Mouse (Mus musculus) limb, embryonic 14.5 days (tissue): ENCODE data around the gene Mrgpre. TPM values are rescaled to one million over a fixed set of nuclear protein-coding genes. Genes with fewer than 3 reads are reported as not detected.

Experiments used
- ATAC-seq: fragments of 200-750 bp; cut with Nextera tagmentation; 2 replicates; pipeline ENCODE4 v1.8.0; 2017; ENCODE audit warnings: low read depth, moderate number of reproducible peaks, moderate TSS enrichment; ENCODE audit not compliant: low FRiP score
- DNase-seq: peaks from one replicate; pipeline ENCODE4 v3.0.0-alpha.2; 2015; ENCODE audit warnings: low spot score
- H3K27ac ChIP-seq: fragments of 300-500 bp; sonication (generic); replicated peaks from 2 replicates; pipeline ENCODE4 v1.5.1; 2014; ENCODE audit warnings: low read depth, mild to moderate bottlenecking, low read length, moderate library complexity, mixed read lengths
- H3K27me3 ChIP-seq: fragments of 300-500 bp; sonication (generic); 2 replicates; pipeline ENCODE4 v1.6.1; 2014; ENCODE audit warnings: low read length, mixed read lengths; ENCODE audit not compliant: control insufficient read depth, insufficient read depth
- H3K36me3 ChIP-seq: fragments of 300-500 bp; sonication (generic); 2 replicates; pipeline ENCODE4 v1.6.1; 2014; ENCODE audit warnings: mild to moderate bottlenecking, low read length, moderate library complexity, mixed read lengths; ENCODE audit not compliant: control insufficient read depth, insufficient read depth
- H3K4me1 ChIP-seq: fragments of 300-500 bp; sonication (generic); 2 replicates; pipeline ENCODE4 v1.6.1; 2014; ENCODE audit warnings: antibody characterized with exemption, low read length, mixed read lengths; ENCODE audit not compliant: control insufficient read depth, insufficient read depth
- H3K4me2 ChIP-seq: fragments of 300-500 bp; sonication (generic); replicated peaks from 2 replicates; pipeline ENCODE4 v1.6.1; 2014; ENCODE audit warnings: low read depth, mild to moderate bottlenecking, low read length, moderate library complexity; ENCODE audit not compliant: severe bottlenecking
- H3K4me3 ChIP-seq: fragments of 300-500 bp; sonication (generic); replicated peaks from 2 replicates; pipeline ENCODE4 v1.5.1; 2014; ENCODE audit warnings: low read length
- H3K9ac ChIP-seq: fragments of 300-500 bp; sonication (generic); 2 replicates; pipeline ENCODE4 v1.6.1; 2014; ENCODE audit warnings: mild to moderate bottlenecking, low read depth, low read length, moderate library complexity; ENCODE audit not compliant: severe bottlenecking
- H3K9me3 ChIP-seq: fragments of 300-500 bp; sonication (generic); 2 replicates; pipeline ENCODE4 v1.6.1; 2016; ENCODE audit warnings: low read length; ENCODE audit not compliant: control insufficient read depth
- POLR2A ChIP-seq: fragments of 200-500 bp; IDR thresholded peaks from 2 replicates; pipeline ENCODE4 v1.8.0; 2012; ENCODE audit warnings: inconsistent platforms, mild to moderate bottlenecking, moderate library complexity, borderline replicate concordance; ENCODE audit not compliant: insufficient read depth, insufficient read length; ENCODE audit errors: extremely low read depth
- WGBS: fragments of 180-500 bp; shearing (Covaris S2); extraction: QIAGEN DNeasy Blood & Tissue Kit; methylation state at CpG from one replicate; pipeline ENCODE4 v1.1.7; 2014; 5-methylcytosine and 5-hydroxymethylcytosine counted together
- polyA plus RNA-seq, 2 experiments: library from polyadenylated mRNA; depleted of rRNA in 1 of 2; stranded (reverse) in 1 of 2; unstranded in 1 of 2; fragments of >200 nt; fragmentation: Nextera tagmentation in 1 of 2; extraction: Ambion mirVana in 1 of 2; gene quantifications; 2 replicates each; pipeline versions ENCODE4 v1.2.1 to v1.2.3; 2012 to 2014

Mrgpre gene
- polyA plus RNA-seq (2012; rRNA removed) (2.1 and 3.0 TPM in 2 replicates), polyA plus RNA-seq (2014; fragmentation: Nextera tagmentation; extraction: Ambion mirVana) (1.5 and 1.9 TPM in 2 replicates)

DNA sequence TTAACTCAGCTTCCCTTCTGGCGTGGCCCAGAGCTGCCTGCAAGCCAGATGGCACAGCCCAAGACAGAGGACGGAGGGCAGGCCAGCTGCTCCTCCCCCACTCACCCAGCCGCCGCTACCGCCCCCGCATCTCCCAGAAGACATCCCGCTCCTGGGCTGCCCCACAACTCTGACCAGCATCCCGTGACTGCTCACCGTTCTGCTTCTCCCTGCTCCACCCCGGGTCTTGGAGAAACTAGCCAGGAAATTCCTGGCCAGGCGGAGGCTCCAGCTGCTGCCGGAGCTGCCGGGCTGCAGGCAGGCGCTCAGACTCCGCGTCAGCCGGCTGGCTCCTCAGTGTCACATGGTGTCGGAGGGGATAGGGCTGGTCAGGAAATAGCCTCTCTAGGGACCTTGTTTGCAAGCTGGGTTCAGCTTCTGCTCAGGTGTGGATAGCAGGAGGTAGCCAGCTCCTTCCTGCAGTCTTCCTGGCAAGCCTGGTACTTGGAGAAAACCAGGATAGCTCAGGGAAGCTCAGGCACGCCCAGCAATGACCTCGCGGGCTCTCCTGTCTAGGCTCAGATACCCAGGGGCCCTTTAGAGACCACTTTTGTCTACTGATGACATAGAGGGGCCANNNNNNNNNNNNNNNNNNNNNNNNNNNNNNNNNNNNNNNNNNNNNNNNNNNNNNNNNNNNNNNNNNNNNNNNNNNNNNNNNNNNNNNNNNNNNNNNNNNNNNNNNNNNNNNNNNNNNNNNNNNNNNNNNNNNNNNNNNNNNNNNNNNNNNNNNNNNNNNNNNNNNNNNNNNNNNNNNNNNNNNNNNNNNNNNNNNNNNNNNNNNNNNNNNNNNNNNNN is at the start of gene Mrgpre:
TSS of gene Mrgpre (minus strand) at position 505 of the 834 bp plus-strand sequence.
- no peaks in the 10 kb centered on the region for H3K36me3 ChIP-seq
- no peaks in the 10 kb centered on the region for H3K9me3 ChIP-seq
- peak; percentile 91 for ATAC-seq
- H3K4me1 ChIP-seq = peaks cover 12% of the 10 kb centered on the region
- H3K4me3 ChIP-seq = peak within 1 kb of the TSS; percentile 38
- WGBS = 4% methylated on average over 20 of the region's 21 CpGs
- DNase-seq = peak; percentile 70
- H3K9ac ChIP-seq = peak within 1 kb of the TSS; percentile 49
- no peak for TF ChIP-seq POLR2A
- peak within 1 kb of the TSS; percentile 56 for H3K4me2 ChIP-seq
- no peaks in the 10 kb centered on the region for H3K27me3 ChIP-seq
- H3K27ac ChIP-seq = peak within 1 kb of the TSS; percentile 58

DNA sequence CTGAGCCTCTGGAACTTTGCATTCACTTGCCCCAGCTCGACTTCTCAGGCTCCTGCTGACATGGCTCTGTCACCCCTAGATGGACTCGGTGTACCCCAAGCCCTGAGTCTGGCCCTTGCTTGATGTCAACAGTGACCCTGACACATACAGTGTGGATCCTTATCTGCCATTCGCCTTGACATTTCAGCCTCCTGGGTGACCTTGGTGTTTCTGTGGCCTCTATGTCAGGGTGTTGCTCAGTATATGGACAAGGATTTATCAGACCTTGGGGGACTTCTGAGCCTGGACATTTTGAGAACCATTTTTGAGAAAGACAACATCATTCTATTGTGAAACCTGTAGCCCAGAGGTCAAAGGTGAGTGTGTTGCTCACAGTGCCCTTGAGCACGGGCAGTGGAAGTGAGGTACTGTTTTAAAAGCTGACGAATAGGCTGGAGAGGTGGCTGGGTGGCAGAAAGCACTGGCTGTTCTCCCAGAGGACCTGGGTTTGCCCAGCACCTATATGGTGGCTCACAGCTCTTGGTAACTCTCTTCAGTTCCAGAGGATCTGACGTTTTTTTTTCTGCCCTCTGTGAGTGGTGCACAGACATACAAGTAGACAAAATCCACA is 49.4 kb upstream of the Mrgpre start:
- no peak for DNase-seq
- Histone ChIP-seq H3K27ac (no peak overlapping the region), H3K27me3 (no peaks in the 10 kb centered on the region), H3K4me2 (no peak overlapping the region), H3K9ac (no peak overlapping the region), H3K4me3 (no peak overlapping the region), H3K9me3 (no peaks in the 10 kb centered on the region), H3K36me3 (peaks cover 19% of the 10 kb centered on the region), H3K4me1 (peaks cover 11% of the 10 kb centered on the region)
- no peak for ATAC-seq
- whole genome bisulfite sequencing = 86% methylated on average over 6 of the region's 6 CpGs
- TF ChIP-seq POLR2A = no peak

- TF ChIP-seq POLR2A = no peak
- Histone ChIP-seq H3K36me3 (peaks cover 10% of the 10 kb centered on the region), H3K27me3 (no peaks in the 10 kb centered on the region), H3K4me3 (no peak overlapping the region), H3K27ac (no peak overlapping the region), H3K9ac (no peak overlapping the region), H3K4me1 (peaks cover 11% of the 10 kb centered on the region), H3K4me2 (no peak overlapping the region), H3K9me3 (no peaks in the 10 kb centered on the region)
- WGBS = 98% methylated on average over 2 of the region's 2 CpGs
- DNase-seq (no peak), ATAC-seq (no peak)
Observed at GRCm38 (mm10) chr7:143832611-143833010, 48.3 kb upstream of the Mrgpre start.

DNA sequence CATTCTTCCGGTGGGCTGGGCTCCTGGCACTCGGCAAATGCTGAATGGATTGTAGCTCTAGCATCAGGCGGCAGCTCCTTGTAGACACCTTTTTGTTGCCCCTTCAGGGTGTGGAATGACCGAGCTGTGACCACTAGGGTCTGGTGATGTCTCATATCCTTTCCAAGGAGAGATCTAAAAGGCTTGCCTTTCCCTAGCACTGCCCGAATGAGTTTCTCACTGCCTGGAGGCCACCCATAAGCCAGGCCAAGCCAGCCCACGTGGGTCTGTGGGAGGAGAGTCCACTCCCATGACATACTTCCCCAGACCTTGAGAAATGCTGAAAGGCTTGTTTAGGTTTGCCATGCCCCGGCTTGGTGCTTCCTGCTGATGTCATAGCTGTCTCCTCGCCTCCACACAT is 47.9 kb upstream of the Mrgpre start:
- Histone ChIP-seq H3K4me2 (no peak overlapping the region), H3K27me3 (no peaks in the 10 kb centered on the region), H3K9ac (no peak overlapping the region), H3K4me3 (no peak overlapping the region), H3K4me1 (peaks cover 11% of the 10 kb centered on the region), H3K36me3 (peaks cover 6% of the 10 kb centered on the region), H3K27ac (no peak overlapping the region), H3K9me3 (no peaks in the 10 kb centered on the region)
- no peak for ATAC-seq
- DNase-seq = no peak
- no peak for TF ChIP-seq POLR2A
- 87% methylated on average over 8 of the region's 8 CpGs for WGBS

GRCm38 (mm10) chr7:143830399-143830798 is 46.1 kb upstream of the Mrgpre start:
- H3K9me3 ChIP-seq = no peaks in the 10 kb centered on the region
- WGBS = 9% methylated on average over 6 of the region's 6 CpGs
- H3K27ac ChIP-seq = no peak overlapping the region; the same call in 1 of the 2 replicates
- H3K4me2 ChIP-seq = peak overlapping the region; percentile 96
- peaks cover 11% of the 10 kb centered on the region for H3K4me1 ChIP-seq
- TF ChIP-seq POLR2A = no peak
- H3K9ac ChIP-seq = peak overlapping the region; percentile 67
- no peaks in the 10 kb centered on the region for H3K27me3 ChIP-seq
- DNase-seq (no peak), ATAC-seq (no peak)
- H3K4me3 ChIP-seq = peak overlapping the region; percentile 65
- H3K36me3 ChIP-seq = no peaks in the 10 kb centered on the region
